Mouse (Mus musculus) liver, embryonic 14.5 days (tissue): ENCODE measurements around the gene Cblc.

Source experiments
- CTCF ChIP-seq: IDR thresholded peaks from 2 replicates; pipeline ENCODE4 v1.5.1; 2016; ENCODE audit warnings: antibody characterized with exemption, low read depth, control low read depth
- EP300 ChIP-seq: IDR thresholded peaks from 2 replicates; pipeline ENCODE4 v1.6.1; 2016; ENCODE audit warnings: antibody characterized with exemption, low read depth

- TF ChIP-seq CTCF (no peak), EP300 (no peak)
Observed at GRCm38 (mm10) chr7:19742468-19742867, 54.1 kb downstream of the Cblc start.
